Mouse (Mus musculus) skeletal muscle tissue, adult 2 months (tissue): Measurements from ENCODE around the gene Gng4.

Experiments used
- DNase-seq: peaks from one replicate; pipeline ENCODE4 v3.0.0-alpha.2; 2012; ENCODE audit warnings: low read depth, low spot score

The Gng4 gene

GRCm38 (mm10) chr13:13818696-13819095 is 34.8 kb downstream of the Gng4 start:
- DNase-seq: no peak

- DNase-seq: no peak
Measured at GRCm38 (mm10) chr13:13820234-13821123, 36.6 kb downstream of the Gng4 start.

- no peak for DNase-seq
Measured at GRCm38 (mm10) chr13:13824946-13825345, 41.1 kb downstream of the Gng4 start.

GRCm38 (mm10) chr13:13826533-13826932 is 42.7 kb downstream of the Gng4 start:
- DNase-seq: no peak

- DNase-seq: no peak
Measured at GRCm38 (mm10) chr13:13828125-13828524, 44.3 kb downstream of the Gng4 start.

GRCm38 (mm10) chr13:13830469-13831074 is 46.7 kb downstream of the Gng4 start:
- DNase-seq: no peak

GRCm38 (mm10) chr13:13835180-13835579 is 51.3 kb downstream of the Gng4 start:
- DNase-seq: no peak

- no peak for DNase-seq
Measured at GRCm38 (mm10) chr13:13845021-13845420, 61.2 kb downstream of the Gng4 start.

- DNase-seq: no peak
Measured at GRCm38 (mm10) chr13:13847075-13847599, 63.3 kb downstream of the Gng4 start.

- DNase-seq: no peak
Measured at GRCm38 (mm10) chr13:13857190-13857589, 73.3 kb downstream of the Gng4 start.

- DNase-seq: no peak
Measured at GRCm38 (mm10) chr13:13862346-13862745, 78.5 kb downstream of the Gng4 start.

GRCm38 (mm10) chr13:13862941-13863340 is 79.1 kb downstream of the Gng4 start:
- DNase-seq: no peak

- DNase-seq: no peak
Measured at GRCm38 (mm10) chr13:13866339-13866738, 82.5 kb downstream of the Gng4 start.

GRCm38 (mm10) chr13:13867078-13867759 is 83.4 kb downstream of the Gng4 start:
- no peak for DNase-seq

- DNase-seq: no peak
Measured at GRCm38 (mm10) chr13:13867922-13868321, 84.1 kb downstream of the Gng4 start.
